Mouse (Mus musculus): ENCODE results near the gene D130043K22Rik.

The D130043K22Rik gene

DNA sequence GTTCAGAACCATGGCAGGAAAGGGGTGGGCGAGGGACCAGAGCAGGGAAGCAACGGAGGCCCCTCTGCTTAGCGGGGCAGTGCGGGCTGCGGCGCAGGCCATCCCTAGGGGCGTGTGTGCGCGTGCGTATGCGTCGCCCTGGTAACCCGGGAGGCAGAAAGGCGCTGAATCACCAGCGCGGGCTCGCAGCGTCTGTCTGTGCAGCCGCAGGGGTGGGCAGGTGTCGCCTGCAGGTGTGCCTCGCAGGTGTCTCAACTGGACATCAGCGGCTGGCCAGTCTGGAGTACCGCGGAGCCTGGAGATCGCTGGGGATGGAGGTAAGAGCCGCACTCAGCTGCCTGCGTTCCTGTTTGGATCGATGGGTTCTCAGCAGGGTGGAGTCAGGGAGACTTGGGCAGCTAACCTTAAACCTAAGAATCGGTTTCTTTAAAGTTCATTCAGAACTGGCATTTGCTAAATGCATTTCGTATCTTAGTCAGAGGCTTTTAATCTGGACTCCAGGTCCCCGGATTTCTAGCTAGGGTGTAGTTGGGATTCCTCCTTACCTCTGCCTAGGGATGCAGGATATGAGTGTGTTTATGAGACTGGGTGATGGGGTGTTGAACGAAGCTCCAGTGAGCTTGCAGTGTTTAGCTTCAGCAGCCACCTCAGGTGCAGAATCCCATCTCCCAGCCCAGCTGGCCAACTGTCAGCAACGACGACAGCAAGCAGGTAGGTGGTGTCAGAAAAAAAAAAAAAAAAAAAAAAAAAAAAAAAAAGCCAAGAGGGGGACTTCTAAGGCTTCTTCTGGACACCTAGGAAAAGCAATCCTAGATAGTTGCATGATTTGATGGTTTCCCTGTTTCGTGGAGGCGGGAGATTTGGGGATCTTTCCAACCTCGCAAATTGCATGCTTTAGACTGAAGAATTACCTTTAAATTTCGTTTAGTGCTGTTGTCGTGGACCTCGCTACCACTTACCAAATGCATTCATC, at the start of gene D130043K22Rik:
Gene D130043K22Rik, plus strand, starts transcription at position 153 of the 973 bp plus-strand sequence.
- in situ Hi-C loops (cut with MboI, MseI), result no loop called here

DNA sequence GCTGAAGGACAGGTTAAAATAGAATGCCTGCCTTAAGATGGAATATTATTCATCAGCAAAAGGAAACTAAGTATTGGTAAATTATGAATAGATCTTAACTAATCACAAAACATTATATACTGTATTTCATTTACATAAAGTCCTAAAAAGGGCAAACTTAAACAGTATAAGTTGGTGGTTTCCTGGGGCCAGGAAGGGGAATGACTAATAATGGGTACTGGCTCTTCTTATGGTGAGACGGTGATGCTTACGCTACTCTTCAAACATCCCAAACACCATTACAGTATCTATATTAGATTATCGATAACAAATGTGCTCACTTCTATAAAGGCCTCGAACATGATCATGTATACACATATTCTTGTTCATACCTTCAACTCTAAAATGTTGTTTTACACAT, 46.2 kb upstream of the D130043K22Rik start:
- in situ Hi-C loops (cut with MboI, MseI), result loop anchor here (25.0 kb wide), 1 partner anchor 1036 kb away; the partner anchor contains the start of genes Hist1h1a, Hist1h2ab, Hist1h3a and Hist1h3b

GRCm38 (mm10) chr13:24799378-24799777, 45.6 kb upstream of the D130043K22Rik start:
- in situ Hi-C loops (cut with MboI, MseI), result loop anchor here (25.0 kb wide), 1 partner anchor 1037 kb away; the partner anchor contains the start of genes Hist1h1a, Hist1h2ab, Hist1h3a and Hist1h3b

- in situ Hi-C loops (cut with MboI, MseI), result loop anchor here (25.0 kb wide), 1 partner anchor 1038 kb away; the partner anchor contains the start of genes Hist1h1a, Hist1h2ab, Hist1h3a and Hist1h3b
Measured at GRCm38 (mm10) chr13:24799925-24800673, 44.8 kb upstream of the D130043K22Rik start.

DNA sequence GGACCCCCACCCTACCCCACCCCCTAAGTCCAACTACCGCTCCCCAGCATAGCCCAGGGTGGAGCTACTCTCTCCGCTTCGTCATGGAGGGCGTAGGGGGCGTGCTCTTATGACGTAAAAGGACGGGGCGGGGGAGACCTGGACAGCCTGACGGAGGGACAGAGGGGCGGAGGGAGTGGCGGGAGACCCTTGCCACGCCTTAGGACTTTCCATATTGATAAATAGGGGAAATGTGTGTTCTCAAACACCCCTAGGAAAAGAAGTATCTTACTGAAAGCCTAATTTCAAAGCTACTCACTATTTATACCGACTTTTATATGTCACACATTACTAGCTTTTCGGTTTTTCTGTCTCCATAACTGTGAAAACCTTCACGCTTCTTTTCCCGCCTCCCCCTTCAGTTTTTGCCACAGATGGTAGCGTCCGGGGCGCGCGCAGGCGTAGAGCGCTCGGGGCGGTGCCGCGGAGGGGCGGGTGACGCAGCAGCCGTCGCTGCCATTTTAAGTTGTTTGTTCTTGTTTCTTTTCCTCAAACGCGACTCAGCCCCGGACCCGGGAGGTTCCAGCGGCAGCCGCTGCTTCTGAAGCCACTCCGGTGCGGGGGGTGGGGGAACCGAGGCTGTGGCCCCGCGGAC, 44.1 kb upstream of the D130043K22Rik start:
- in situ Hi-C loops (cut with MboI, MseI), result no loop called here

- in situ Hi-C loops (cut with MboI, MseI), result no loop called here
Measured at GRCm38 (mm10) chr13:24801308-24801921, 43.5 kb upstream of the D130043K22Rik start, which contains the start of gene BC005537. Gene BC005537, plus strand, starts transcription at chr13:24801657.

DNA sequence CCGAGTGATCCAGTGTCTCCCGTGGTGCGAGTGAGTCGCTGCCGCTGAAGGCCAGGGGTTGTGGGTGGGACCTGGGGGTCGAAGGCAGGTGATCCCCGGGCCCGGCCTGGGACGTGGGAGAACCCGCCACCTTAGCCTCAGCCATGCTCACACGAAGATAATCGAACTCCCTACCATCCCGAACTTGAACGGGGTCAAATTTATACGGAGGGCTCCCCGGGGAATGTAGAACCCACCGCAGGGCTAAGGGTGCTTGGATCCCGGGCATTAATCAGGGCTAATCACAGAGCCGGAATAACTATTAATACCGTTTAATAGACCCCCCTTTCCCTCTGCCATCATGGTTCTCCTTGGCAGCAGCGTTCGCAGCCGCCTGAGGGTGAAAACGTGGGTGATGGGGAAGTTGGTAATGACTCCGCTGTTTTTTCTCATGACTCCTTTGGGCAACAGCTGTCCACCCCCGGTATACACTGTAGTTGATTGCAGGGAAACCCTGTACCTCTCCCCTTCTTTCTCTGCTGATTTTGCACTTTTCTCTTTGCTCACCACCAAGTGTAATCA, 42.7 kb upstream of the D130043K22Rik start:
- in situ Hi-C loops (cut with MboI, MseI), result no loop called here

DNA sequence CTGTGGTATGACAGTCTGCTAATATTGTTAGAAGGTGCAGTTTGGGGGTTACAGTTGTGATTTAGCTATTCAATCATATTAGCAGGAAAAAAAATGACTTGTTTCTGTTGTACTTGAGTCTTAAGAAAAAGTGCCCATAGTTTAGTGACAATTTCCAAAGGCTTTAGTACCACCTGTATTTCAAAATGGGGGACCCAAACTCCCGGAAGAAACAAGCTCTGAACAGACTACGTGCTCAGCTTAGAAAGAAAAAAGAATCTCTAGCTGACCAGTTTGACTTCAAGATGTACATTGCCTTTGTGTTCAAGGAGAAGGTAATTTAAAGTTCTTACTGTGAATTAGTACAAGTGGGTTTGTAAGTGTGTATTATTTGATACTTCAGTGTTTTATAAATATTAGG, 41.7 kb upstream of the D130043K22Rik start:
- in situ Hi-C loops (cut with MboI, MseI), result no loop called here

DNA sequence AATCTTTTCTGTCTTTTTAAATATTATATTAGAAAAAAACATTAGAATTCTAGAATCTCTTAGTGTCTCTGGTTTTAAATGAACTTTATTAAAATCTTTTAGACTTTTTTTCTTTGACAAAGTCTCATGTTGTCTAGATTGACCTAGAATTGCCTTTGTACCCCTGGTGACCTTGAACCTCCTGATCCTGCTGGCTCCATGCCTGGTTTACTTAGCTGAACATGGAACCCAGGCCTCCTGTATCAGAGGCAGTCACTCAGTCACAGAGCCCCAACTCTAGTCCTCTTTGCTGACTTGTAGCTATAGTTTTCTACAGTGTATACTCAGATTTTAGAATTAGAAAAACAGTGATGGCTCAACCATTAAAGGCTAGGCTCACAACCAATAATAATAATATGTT, 38.9 kb upstream of the D130043K22Rik start:
- in situ Hi-C loops (cut with MboI, MseI), result no loop called here

GRCm38 (mm10) chr13:24812521-24812920, 32.4 kb upstream of the D130043K22Rik start:
- in situ Hi-C loops (cut with MboI, MseI), result no loop called here

DNA sequence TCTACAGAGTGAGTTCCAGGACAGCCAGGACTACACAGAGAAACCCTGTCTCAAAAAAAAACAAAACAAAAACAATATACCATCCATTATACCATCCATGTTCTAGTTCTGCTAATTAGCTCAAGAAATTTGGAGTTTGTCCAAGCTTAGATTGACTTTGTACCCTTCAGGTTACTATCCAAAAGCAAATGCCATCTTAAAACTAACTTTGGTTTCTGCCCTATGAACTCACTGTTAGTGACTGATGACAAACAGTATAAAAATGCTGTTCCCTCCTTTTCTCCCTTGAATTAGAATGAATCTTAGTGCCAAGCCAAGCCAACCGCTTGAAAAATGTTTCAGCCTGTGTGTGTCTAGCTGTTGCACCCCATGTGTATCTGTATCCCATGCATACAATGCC, 30.3 kb upstream of the D130043K22Rik start:
- in situ Hi-C loops (cut with MboI, MseI), result no loop called here

- in situ Hi-C loops (cut with MboI, MseI), result no loop called here
Measured at GRCm38 (mm10) chr13:24816125-24817092, 28.5 kb upstream of the D130043K22Rik start.

- in situ Hi-C loops (cut with MboI, MseI), result no loop called here
Measured at GRCm38 (mm10) chr13:24819931-24820330, 25.0 kb upstream of the D130043K22Rik start.

DNA sequence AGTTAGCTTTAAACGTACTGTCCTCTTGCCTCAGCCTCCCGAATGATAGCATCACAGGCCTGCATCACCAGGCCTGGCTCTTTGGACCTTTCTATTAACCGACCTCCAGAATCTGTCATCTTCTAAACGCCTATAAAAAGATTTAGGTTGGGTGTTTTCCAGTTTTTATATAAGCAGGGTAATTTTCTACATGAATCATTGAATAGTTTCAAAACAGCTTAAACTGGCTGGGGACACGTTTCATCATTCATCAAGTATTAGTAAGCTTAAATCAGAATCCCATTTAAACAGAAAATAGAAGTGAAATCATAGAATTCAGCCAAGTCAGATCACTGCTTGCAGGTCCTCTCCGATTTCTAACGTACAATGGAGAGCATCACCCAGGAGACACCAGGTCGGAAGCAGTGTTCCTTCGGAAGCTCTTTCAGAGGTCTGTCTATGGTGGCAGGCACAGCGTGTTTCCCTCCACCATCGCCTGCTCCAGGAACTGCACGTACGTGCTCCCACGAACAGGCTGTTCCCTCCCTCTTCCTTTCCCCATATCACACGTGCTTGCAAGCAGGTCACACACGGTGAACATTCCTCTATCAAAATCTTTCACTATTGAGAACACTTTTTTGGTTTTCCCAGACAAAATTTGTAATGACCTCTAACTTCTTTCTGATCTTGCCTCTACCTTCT, 22.1 kb upstream of the D130043K22Rik start:
- in situ Hi-C loops (cut with MboI, MseI), result no loop called here

- in situ Hi-C loops (cut with MboI, MseI), result no loop called here
Measured at GRCm38 (mm10) chr13:24824647-24825046, 20.3 kb upstream of the D130043K22Rik start.

- in situ Hi-C loops (cut with MboI, MseI), result no loop called here
Measured at GRCm38 (mm10) chr13:24825587-24825986, 19.3 kb upstream of the D130043K22Rik start.

DNA sequence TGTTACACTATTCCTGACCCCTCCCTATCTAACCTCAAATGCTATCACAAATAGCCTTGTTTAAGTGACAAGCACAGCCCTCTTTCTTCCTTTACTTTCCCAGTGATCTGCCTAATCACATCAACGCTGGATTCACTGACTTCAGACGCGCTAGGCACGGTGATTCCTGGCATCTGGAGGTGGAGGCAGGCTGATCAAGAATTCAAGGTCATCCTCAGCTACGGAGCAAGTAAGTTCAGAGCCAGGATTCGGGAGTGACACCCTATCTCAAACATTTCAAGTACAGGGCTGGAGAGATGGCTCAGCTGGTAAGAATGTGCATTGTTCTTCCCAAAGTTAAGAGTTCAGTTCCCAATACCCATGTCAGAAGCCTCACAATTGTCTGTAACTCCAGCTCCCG, 18.8 kb upstream of the D130043K22Rik start:
- in situ Hi-C loops (cut with MboI, MseI), result no loop called here

GRCm38 (mm10) chr13:24830756-24831352, 14.1 kb upstream of the D130043K22Rik start:
- in situ Hi-C loops (cut with MboI, MseI), result no loop called here

Data from regulatory T cell (primary cell).